Mouse (Mus musculus): ENCODE measurements at regions not wholly inside any gene's neighbourhood (a gene's known extent, or its start where the extent isn't known, plus 50 kb on each side); places are given as distances from the start of the nearest gene placed in this dataset.

- no peak for DNase-seq
These were observed 87.5 kb upstream of the Daam1 start for GRCm38 (mm10) chr12:71743345-71743744.

GRCm38 (mm10) chr12:71746011-71746410 is 84.9 kb upstream of the Daam1 start:
- DNase-seq: no peak

- DNase-seq: no peak
These were observed 83.5 kb upstream of the Daam1 start for GRCm38 (mm10) chr12:71747386-71747785.

GRCm38 (mm10) chr12:71747831-71748368 is 83.0 kb upstream of the Daam1 start:
- peak; percentile 18 for DNase-seq

- DNase-seq: peak; percentile 50
These were observed 82.1 kb upstream of the Daam1 start for GRCm38 (mm10) chr12:71748731-71749130.

GRCm38 (mm10) chr12:71749668-71750067 is 81.2 kb upstream of the Daam1 start:
- no peak for DNase-seq

GRCm38 (mm10) chr12:71752741-71753260 is 78.1 kb upstream of the Daam1 start:
- peak; percentile 26 for DNase-seq

- DNase-seq: no peak
These were observed 77.6 kb upstream of the Daam1 start for GRCm38 (mm10) chr12:71753276-71753675.

- no peak for DNase-seq
These were observed 67.7 kb upstream of the Daam1 start for GRCm38 (mm10) chr12:71763194-71763593.

GRCm38 (mm10) chr12:71766086-71766485 is 64.8 kb upstream of the Daam1 start:
- DNase-seq: no peak

- no peak for DNase-seq
These were observed 64.2 kb upstream of the Daam1 start for GRCm38 (mm10) chr12:71766636-71767035.

- DNase-seq: no peak
These were observed 63.0 kb upstream of the Daam1 start for GRCm38 (mm10) chr12:71767896-71768295.

GRCm38 (mm10) chr12:71768471-71768870 is 62.4 kb upstream of the Daam1 start:
- peak; percentile 72 for DNase-seq

- no peak for DNase-seq
These were observed 62.0 kb upstream of the Daam1 start for GRCm38 (mm10) chr12:71768890-71769289.

- DNase-seq: no peak
These were observed 61.6 kb upstream of the Daam1 start for GRCm38 (mm10) chr12:71769302-71769701.

- DNase-seq: no peak
These were observed 57.0 kb upstream of the Daam1 start for GRCm38 (mm10) chr12:71773891-71774290.

- no peak for DNase-seq
These were observed 55.8 kb upstream of the Daam1 start for GRCm38 (mm10) chr12:71775126-71775525.

GRCm38 (mm10) chr12:71778137-71778536 is 52.7 kb upstream of the Daam1 start:
- no peak for DNase-seq

- no peak for DNase-seq
These were observed 51.9 kb upstream of the Daam1 start for GRCm38 (mm10) chr12:71778948-71779347.

- DNase-seq: no peak
These were observed 51.5 kb upstream of the Daam1 start for GRCm38 (mm10) chr12:71779418-71779817.

Measured in cerebellum, adult 8-10 months (tissue).